Comparison of ENCODE assay signal across 27 mouse cellular contexts in genomic region chr5:77178976-77179375, GRCm38 (mm10). TPM values are rescaled to one million over a fixed set of nuclear protein-coding genes. Genes with fewer than 3 reads are reported as not detected.
DNase-seq lines count a peak whose midpoint lies in the region; ATAC-seq lines count a peak whose summit lies in the region.
"Had no signal": no experiment of that assay in that cellular context is flagged by ENCODE, and none has a peak within 500 bp of the region (broad histone marks: within the 10 kb centered on the region; RNA-seq: fewer than 3 reads in every experiment).

No protein-coding gene starts in this region.

- H3K9me3 ChIP-seq in embryonic facial prominence, embryonic 15.5 days (replicated peaks) = no peaks in the 10 kb centered on the region
- no peaks in the 10 kb centered on the region for H3K9me3 ChIP-seq in embryonic facial prominence, embryonic 10.5 days
- H3K9me3 ChIP-seq in hindbrain, embryonic 10.5 days = no peaks in the 10 kb centered on the region
- H3K9me3 ChIP-seq: embryonic facial prominence, embryonic 12.5 days; forebrain, embryonic 13.5 days; forebrain, embryonic 15.5 days; G1E had no signal

- WGBS in embryonic facial prominence, embryonic 15.5 days = 84% methylated on average over 1 of the region's 1 CpGs
- WGBS in embryonic facial prominence, embryonic 10.5 days = 89% methylated on average over 1 of the region's 1 CpGs
- WGBS in hindbrain, embryonic 10.5 days = 93% methylated on average over 1 of the region's 1 CpGs

- no peak for DNase-seq in embryonic facial prominence, embryonic 10.5 days (ENCODE audit: low spot score)
- peak; percentile 82 for DNase-seq in fat pad, adult 2 months (ENCODE audit: extremely low read depth, low read depth, low spot score)
- DNase-seq in hindbrain, embryonic 10.5 days (ENCODE audit: low spot score) = no peak
- DNase-seq: adrenal gland, adult 8-10 months; adrenal gland, postnatal 14 days; adrenal gland, postnatal 36 days; B cell, adult 2 months; cerebellum, adult 11-12 months; cerebellum, adult 2 months; cerebellum, adult 9-10 months; cerebellum, postnatal 10 days; cerebellum, postnatal 25 days; embryo, embryonic 11 days; forebrain, postnatal 0 days had no signal

- H3K9ac ChIP-seq in embryonic facial prominence, embryonic 15.5 days = no peak overlapping the region
- H3K9ac ChIP-seq: embryonic facial prominence, embryonic 12.5 days; forebrain, embryonic 13.5 days; forebrain, embryonic 15.5 days; forebrain, postnatal 0 days had no signal

- no peaks in the 10 kb centered on the region for H3K36me3 ChIP-seq in embryonic facial prominence, embryonic 15.5 days
- H3K36me3 ChIP-seq in embryonic facial prominence, embryonic 10.5 days (replicated peaks) = no peaks in the 10 kb centered on the region
- H3K36me3 ChIP-seq in hindbrain, embryonic 10.5 days = no peaks in the 10 kb centered on the region
- H3K36me3 ChIP-seq: embryonic facial prominence, embryonic 12.5 days; forebrain, embryonic 15.5 days; G1E had no signal

- no peaks in the 10 kb centered on the region for H3K27me3 ChIP-seq in embryonic facial prominence, embryonic 15.5 days
- no peaks in the 10 kb centered on the region for H3K27me3 ChIP-seq in embryonic facial prominence, embryonic 10.5 days (replicated peaks; ENCODE audit: low read depth, poor library complexity, severe bottlenecking)
- no peaks in the 10 kb centered on the region for H3K27me3 ChIP-seq in hindbrain, embryonic 10.5 days (ENCODE audit: insufficient read depth, poor library complexity, severe bottlenecking)
- H3K27me3 ChIP-seq: CH12.LX; embryonic facial prominence, embryonic 12.5 days; forebrain, embryonic 13.5 days; forebrain, embryonic 15.5 days had no signal

- peaks cover 7% of the 10 kb centered on the region; the same call in 1 of the 2 replicates for H3K4me1 ChIP-seq in embryonic facial prominence, embryonic 15.5 days
- peaks cover 11% of the 10 kb centered on the region for H3K4me1 ChIP-seq in embryonic facial prominence, embryonic 10.5 days
- no peaks in the 10 kb centered on the region for H3K4me1 ChIP-seq in hindbrain, embryonic 10.5 days (replicated peaks)
- H3K4me1 ChIP-seq: embryonic facial prominence, embryonic 12.5 days; forebrain, embryonic 13.5 days; forebrain, embryonic 15.5 days had no signal

- no peak overlapping the region for H3K4me2 ChIP-seq in embryonic facial prominence, embryonic 15.5 days (replicated peaks)
- H3K4me2 ChIP-seq: embryonic facial prominence, embryonic 12.5 days; forebrain, embryonic 13.5 days; forebrain, embryonic 15.5 days had no signal

- no peak overlapping the region for H3K4me3 ChIP-seq in embryonic facial prominence, embryonic 15.5 days (replicated peaks)
- no peak overlapping the region for H3K4me3 ChIP-seq in embryonic facial prominence, embryonic 10.5 days
- H3K4me3 ChIP-seq in hindbrain, embryonic 10.5 days = no peak overlapping the region
- H3K4me3 ChIP-seq: embryonic facial prominence, embryonic 12.5 days; erythroblast, embryonic 14.5 days; forebrain, embryonic 13.5 days; forebrain, embryonic 15.5 days had no signal

- no peak for ATAC-seq in embryonic facial prominence, embryonic 15.5 days (ENCODE audit: insufficient number of reproducible peaks, low FRiP score, low TSS enrichment, low read depth)
- peak; percentile 31; the same call in 1 of the 2 replicates for ATAC-seq in granulocyte monocyte progenitor cell, adult 5-6 weeks (replicated peaks; ENCODE audit: poor library complexity, severe bottlenecking)
- ATAC-seq: activated CD4-positive, CD25-positive, alpha-beta regulatory T cell, adult 4 months; CD4-positive, CD25-positive, alpha-beta regulatory T cell, adult 4 months; forebrain, embryonic 13.5 days; forebrain, embryonic 15.5 days; forebrain, postnatal 0 days had no signal

- H3K27ac ChIP-seq in embryonic facial prominence, embryonic 15.5 days (replicated peaks) = 0 out of 2 replicates have a peak overlapping the region, but pooled peaks have one; percentile 66
- no peak overlapping the region for H3K27ac ChIP-seq in embryonic facial prominence, embryonic 10.5 days (replicated peaks)
- H3K27ac ChIP-seq in hindbrain, embryonic 10.5 days = no peak overlapping the region
- H3K27ac ChIP-seq: embryonic facial prominence, embryonic 12.5 days; forebrain, embryonic 13.5 days; forebrain, embryonic 15.5 days had no signal

RNA-seq across cellular contexts. Expression of gene Spink2, which starts 32.3 kb away (rescaled TPM):
- polyA plus RNA-seq in embryonic facial prominence, embryonic 15.5 days (2015; fragmentation: Nextera tagmentation; extraction: Ambion mirVana) = 1.6 and 2.0 TPM in 2 replicates
- 1.5 and 1.8 TPM in 2 replicates for polyA plus RNA-seq in embryonic facial prominence, embryonic 10.5 days (2016; fragmentation: Nextera tagmentation; extraction: Ambion mirVana)
- not detected in 2 replicates for total RNA-seq in granulocyte monocyte progenitor cell, adult 5-6 weeks (2014; fragmentation: Nextera tagmentation)
- not detected in 2 replicates for total RNA-seq in granulocyte monocyte progenitor cell, adult 5-6 weeks (2017)
- 0.50 and 0.52 TPM in 2 replicates for polyA plus RNA-seq in hindbrain, embryonic 10.5 days (2016; fragmentation: Nextera tagmentation; extraction: Ambion mirVana)
- total RNA-seq: adrenal gland, adult 18-20 months; adrenal gland, adult 8-10 months; adrenal gland, postnatal 14 days; forebrain, postnatal 0 days; G1E had no signal
- polyA plus RNA-seq: CD4-positive, CD25-positive, alpha-beta regulatory T cell, adult 4 months; cerebellum, adult 2 months; cortical plate, adult 2 months; erythroblast, embryonic 14.5 days; G1E; Patski had no signal
